10 mouse cellular contexts compared by ENCODE assay signal in the genomic region with DNA sequence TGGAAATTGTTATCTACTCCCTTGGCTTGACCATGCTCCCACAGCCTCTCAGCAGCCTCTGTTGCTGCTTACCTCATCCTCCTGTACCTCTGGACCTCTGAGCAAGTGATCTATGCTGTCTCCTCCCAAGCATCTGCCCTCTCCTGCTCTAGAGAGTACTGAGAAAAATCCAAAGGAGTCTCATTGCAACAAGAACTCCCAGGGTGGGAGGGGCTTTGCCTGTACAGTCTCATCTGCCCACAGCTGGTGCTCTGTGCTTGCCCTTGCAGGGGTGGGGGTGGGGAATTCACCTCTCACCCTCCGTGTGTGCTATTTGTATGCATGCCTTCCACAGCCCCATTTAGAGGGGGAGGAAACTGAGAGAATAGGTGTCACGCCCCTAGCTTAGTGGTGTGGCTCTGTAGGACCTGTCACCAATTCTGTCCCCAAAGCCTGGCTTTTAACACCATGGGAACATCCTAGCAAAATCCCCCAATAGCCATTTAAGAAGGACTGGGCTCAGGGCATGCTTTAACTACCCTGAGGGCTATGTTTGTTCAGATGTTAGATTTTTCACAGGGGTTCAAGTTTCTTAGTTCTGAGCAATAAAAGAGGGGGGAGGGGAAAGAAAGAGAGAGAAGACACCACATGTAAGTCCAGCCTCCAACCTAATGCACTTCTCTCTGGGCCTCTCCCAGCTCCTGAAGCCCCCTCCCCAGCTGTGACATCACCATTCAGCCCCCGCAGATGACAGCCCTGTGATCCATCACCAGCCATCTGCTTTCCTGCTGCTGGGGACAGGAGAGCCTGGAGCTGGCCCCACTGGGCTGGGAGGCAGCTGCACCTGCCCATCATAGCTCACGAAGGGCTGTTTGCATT. TPM values are rescaled to one million over a fixed set of nuclear protein-coding genes. Genes with fewer than 3 reads are reported as not detected.
DNase-seq lines count a peak whose midpoint lies in the region; ATAC-seq and TF ChIP-seq lines count a peak whose summit lies in the region.
"Had no signal": no experiment of that assay in that cellular context is flagged by ENCODE, and none has a peak within 500 bp of the region (broad histone marks: within the 10 kb centered on the region; RNA-seq: fewer than 3 reads in every experiment).

No protein-coding gene starts in this region.

- peak; percentile 73 for ATAC-seq in kidney, postnatal 0 days (replicated peaks; ENCODE audit: low FRiP score, low read depth)
- peak; percentile 82 for ATAC-seq in embryonic facial prominence, embryonic 15.5 days (ENCODE audit: insufficient number of reproducible peaks, low FRiP score, low TSS enrichment, low read depth)
- ATAC-seq in limb, embryonic 13.5 days (ENCODE audit: low FRiP score, low read depth) = peak; percentile 92

- no peak overlapping the region for H3K9ac ChIP-seq in kidney, postnatal 0 days (ENCODE audit: low read depth, low read length)
- H3K9ac ChIP-seq in embryonic facial prominence, embryonic 15.5 days = no peak overlapping the region
- peak overlapping the region; percentile 31; the same call in 1 of the 2 replicates for H3K9ac ChIP-seq in limb, embryonic 13.5 days

- DNase-seq in kidney, postnatal 0 days (ENCODE audit: low spot score) = peak; percentile 69
- no peak for DNase-seq in kidney, adult 2 months
- DNase-seq in retina, postnatal 1 day = peak; percentile 48
- no peak for DNase-seq in adrenal gland, adult (ENCODE audit: inconsistent age in 2 of 2, low spot score in 1 of 2)
- no peak for DNase-seq in cerebellum, adult 2 months
- no peak for DNase-seq in frontal cortex, postnatal 14 days (ENCODE audit: low spot score in 2 of 2)
- DNase-seq: lung, postnatal 4 days had no signal

- peak overlapping the region; percentile 7; the same call in 1 of the 2 replicates for H3K4me2 ChIP-seq in kidney, postnatal 0 days (ENCODE audit: low read length)
- H3K4me2 ChIP-seq in embryonic facial prominence, embryonic 15.5 days (replicated peaks) = no peak overlapping the region
- H3K4me2 ChIP-seq in limb, embryonic 13.5 days (replicated peaks) = peak overlapping the region; percentile 27; the same call in 1 of the 2 replicates

- 5% methylated on average over 4 of the region's 4 CpGs for WGBS in kidney, postnatal 0 days
- 41% methylated on average over 4 of the region's 4 CpGs for WGBS in kidney, adult 2 months
- WGBS in embryonic facial prominence, embryonic 15.5 days = 5% methylated on average over 4 of the region's 4 CpGs
- WGBS in limb, embryonic 13.5 days = 4% methylated on average over 4 of the region's 4 CpGs
- 21% methylated on average over 4 of the region's 4 CpGs for WGBS in cerebellum, adult 2 months

- TF ChIP-seq CTCF in kidney, postnatal 0 days (IDR thresholded peaks at IDR 0.05; ENCODE audit: low read depth) = no peak
- TF ChIP-seq CTCF in kidney, adult 2 months (conservative IDR thresholded peaks at IDR 0.05; ENCODE audit: insufficient read depth, insufficient read length, low read depth, low read length) = no peak
- no peak for TF ChIP-seq CTCF in cerebellum, adult 2 months (IDR thresholded peaks at IDR 0.05; ENCODE audit: borderline replicate concordance, insufficient read depth, low read depth, low read length)

- TF ChIP-seq POLR2A in kidney, adult 2 months (IDR thresholded peaks at IDR 0.05; ENCODE audit: low read depth, low read length) = no peak
- no peak for TF ChIP-seq POLR2A in cerebellum, adult 2 months (IDR thresholded peaks at IDR 0.05; ENCODE audit: borderline replicate concordance, insufficient read depth, low read length)

- no peaks in the 10 kb centered on the region for H3K27me3 ChIP-seq in kidney, postnatal 0 days (ENCODE audit: insufficient read depth, low read length)
- no peaks in the 10 kb centered on the region for H3K27me3 ChIP-seq in kidney, adult 2 months (replicated peaks; ENCODE audit: control insufficient read depth, insufficient read depth, low read length)
- H3K27me3 ChIP-seq in embryonic facial prominence, embryonic 15.5 days = 0 out of 2 replicates have a peak, but pooled peaks cover 2% of the 10 kb centered on the region
- H3K27me3 ChIP-seq in limb, embryonic 13.5 days = 0 out of 2 replicates have a peak, but pooled peaks cover 10% of the 10 kb centered on the region
- no peaks in the 10 kb centered on the region for H3K27me3 ChIP-seq in cerebellum, adult 2 months (ENCODE audit: control insufficient read depth, insufficient read depth, low read length)

- no peaks in the 10 kb centered on the region for H3K36me3 ChIP-seq in kidney, postnatal 0 days (ENCODE audit: insufficient read depth, low read length)
- no peaks in the 10 kb centered on the region for H3K36me3 ChIP-seq in kidney, adult 2 months (ENCODE audit: control insufficient read depth, insufficient read depth, low read length)
- H3K36me3 ChIP-seq in embryonic facial prominence, embryonic 15.5 days = no peaks in the 10 kb centered on the region
- no peaks in the 10 kb centered on the region for H3K36me3 ChIP-seq in limb, embryonic 13.5 days
- H3K36me3 ChIP-seq: G1E had no signal

- H3K9me3 ChIP-seq in kidney, postnatal 0 days (replicated peaks; ENCODE audit: low read length) = no peaks in the 10 kb centered on the region
- H3K9me3 ChIP-seq in embryonic facial prominence, embryonic 15.5 days (replicated peaks) = no peaks in the 10 kb centered on the region
- H3K9me3 ChIP-seq in limb, embryonic 13.5 days = peaks cover 14% of the 10 kb centered on the region; the same call in 1 of the 2 replicates

- H3K4me1 ChIP-seq in kidney, postnatal 0 days (replicated peaks; ENCODE audit: insufficient read depth, low read length) = peaks cover 16% of the 10 kb centered on the region
- no peaks in the 10 kb centered on the region for H3K4me1 ChIP-seq in kidney, adult 2 months (ENCODE audit: control insufficient read depth, insufficient read depth, low read length)
- peaks cover 15% of the 10 kb centered on the region for H3K4me1 ChIP-seq in embryonic facial prominence, embryonic 15.5 days
- H3K4me1 ChIP-seq in limb, embryonic 13.5 days = peaks cover 34% of the 10 kb centered on the region
- H3K4me1 ChIP-seq in cerebellum, adult 2 months (ENCODE audit: control insufficient read depth, insufficient read depth, low read length) = no peaks in the 10 kb centered on the region

- no peak overlapping the region for H3K4me3 ChIP-seq in kidney, postnatal 0 days (replicated peaks; ENCODE audit: low read depth, low read length)
- H3K4me3 ChIP-seq in kidney, adult 2 months (ENCODE audit: insufficient read depth, low read depth, low read length) = no peak overlapping the region
- no peak overlapping the region for H3K4me3 ChIP-seq in embryonic facial prominence, embryonic 15.5 days (replicated peaks)
- no peak overlapping the region for H3K4me3 ChIP-seq in limb, embryonic 13.5 days
- no peak overlapping the region for H3K4me3 ChIP-seq in cerebellum, adult 2 months (replicated peaks; ENCODE audit: insufficient read depth, low read depth, low read length)

- H3K27ac ChIP-seq in kidney, postnatal 0 days = no peak overlapping the region
- no peak overlapping the region for H3K27ac ChIP-seq in kidney, adult 2 months (ENCODE audit: insufficient read depth, low read depth, low read length)
- H3K27ac ChIP-seq in embryonic facial prominence, embryonic 15.5 days (replicated peaks) = peak overlapping the region; percentile 79
- H3K27ac ChIP-seq in limb, embryonic 13.5 days = peak overlapping the region; percentile 58
- H3K27ac ChIP-seq in cerebellum, adult 2 months (ENCODE audit: insufficient read depth, low read length) = no peak overlapping the region

RNA-seq across cellular contexts. Expression of a gene that starts 26.4 kb away (rescaled TPM):
- 6.2 and 8.7 TPM in 2 replicates for polyA plus RNA-seq in kidney, postnatal 0 days (2015; fragmentation: Nextera tagmentation; extraction: Ambion mirVana)
- polyA plus RNA-seq in kidney, adult 2 months (2012; rRNA removed) = 24.3 and 31.9 TPM in 2 replicates
- polyA plus RNA-seq in embryonic facial prominence, embryonic 15.5 days (2015; fragmentation: Nextera tagmentation; extraction: Ambion mirVana) = 11.8 and 13.4 TPM in 2 replicates
- 13.4 and 15.0 TPM in 2 replicates for polyA plus RNA-seq in limb, embryonic 13.5 days (2015; fragmentation: Nextera tagmentation; extraction: Ambion mirVana)
- polyA plus RNA-seq in cerebellum, adult 2 months (2012; rRNA removed) = 81.7 and 83.0 TPM in 2 replicates

Comparison
In these comparisons a context has a peak if more than half of its experiments do, and no peak if none do; other contexts are left out.
1. DNase-seq: peak in kidney, postnatal 0 days (single experiment) and retina, postnatal 1 day (single experiment); none in kidney, adult 2 months (single experiment), adrenal gland, adult (0 of 2), cerebellum, adult 2 months (0 of 2) and frontal cortex, postnatal 14 days (0 of 2).
2. H3K27ac ChIP-seq: peak in embryonic facial prominence, embryonic 15.5 days (single experiment) and limb, embryonic 13.5 days (single experiment); none in kidney, postnatal 0 days (single experiment), kidney, adult 2 months (single experiment) and cerebellum, adult 2 months (single experiment).
3. Peak in every context shown above with its lines, with median percentiles within 50 percentile points of each other: ATAC-seq.